Mouse (Mus musculus): ENCODE data around the gene Pdzd7. TPM values are rescaled to one million over a fixed set of nuclear protein-coding genes. Genes with fewer than 3 reads are reported as not detected.

Pdzd7 gene
- polyA plus RNA-seq (2012) = 0.07 and 0.15 TPM in 2 replicates

GRCm38 (mm10) chr19:45045651-45046050 is at the start of gene Pdzd7:
TSS of gene Pdzd7 (minus strand) at chr19:45045717.

DNA sequence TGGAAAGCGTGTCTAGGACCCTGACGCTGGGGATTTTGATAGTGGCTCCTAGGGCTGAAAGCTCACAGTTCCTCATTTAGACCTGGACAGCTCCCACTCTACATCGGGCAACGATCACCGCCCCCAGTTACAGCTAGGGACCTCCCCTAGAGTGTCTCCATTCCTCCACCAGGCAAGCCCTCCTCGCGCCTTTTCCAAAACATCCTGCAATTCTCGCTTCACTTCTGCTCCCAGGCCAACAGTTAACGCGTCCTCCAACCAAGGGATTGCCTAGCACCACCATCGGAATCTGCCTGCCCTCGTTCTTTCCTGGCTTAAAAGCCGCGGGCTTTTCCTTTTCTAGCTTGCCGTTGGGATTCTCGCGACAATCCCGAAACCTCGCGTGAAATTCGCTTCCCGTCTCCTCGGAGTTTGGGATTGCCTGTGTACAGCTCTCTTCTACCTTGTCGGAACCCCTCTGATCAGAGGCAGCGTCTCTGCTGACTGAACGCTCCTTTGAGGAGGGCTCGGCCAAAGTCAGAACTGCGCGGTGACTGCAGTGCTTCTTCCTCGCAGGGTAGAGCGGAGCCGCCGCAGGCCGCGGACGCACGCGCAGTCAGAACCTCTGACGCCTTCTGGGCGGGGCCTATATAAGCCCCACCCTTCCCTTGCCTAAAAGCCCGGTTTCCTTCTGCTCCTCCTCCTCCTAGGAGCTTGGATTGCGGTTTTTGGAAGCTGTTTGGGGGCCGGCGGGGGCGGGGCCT is 29.2 kb upstream of the Pdzd7 start, which contains the start of gene Kazald1:
TSS of gene Kazald1 (plus strand) at position 662 of the 743 bp plus-strand sequence.

DNA sequence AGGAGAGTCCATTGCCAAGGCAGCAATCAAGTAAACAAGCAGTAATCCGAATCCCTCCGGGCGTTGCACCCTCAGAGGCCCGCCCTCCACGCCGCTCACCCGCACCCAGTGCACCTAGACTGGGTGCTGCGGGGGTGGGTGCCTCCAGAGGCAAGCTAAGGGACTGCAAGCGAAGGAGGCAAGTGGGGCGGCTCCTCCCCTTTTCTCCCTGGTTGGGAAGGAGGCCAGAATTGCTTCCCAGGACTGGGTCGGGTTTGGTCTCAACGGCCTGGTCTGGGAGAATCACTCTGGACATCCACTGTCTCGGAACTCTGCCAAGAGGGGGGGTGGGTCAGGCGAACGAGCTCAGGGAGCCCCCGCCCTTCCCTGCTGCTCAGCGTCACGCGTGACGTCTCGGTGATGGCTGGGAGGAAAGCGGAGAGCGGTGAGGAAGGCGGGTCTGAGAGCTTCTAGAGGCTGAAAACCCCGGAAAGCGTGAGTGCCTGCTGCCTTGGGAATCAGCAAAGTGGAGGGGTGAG is 2.0 kb upstream of the Pdzd7 start, which contains the start of gene Sfxn3:
TSS of gene Sfxn3 (plus strand) at position 87 of the 518 bp plus-strand sequence.

DNA sequence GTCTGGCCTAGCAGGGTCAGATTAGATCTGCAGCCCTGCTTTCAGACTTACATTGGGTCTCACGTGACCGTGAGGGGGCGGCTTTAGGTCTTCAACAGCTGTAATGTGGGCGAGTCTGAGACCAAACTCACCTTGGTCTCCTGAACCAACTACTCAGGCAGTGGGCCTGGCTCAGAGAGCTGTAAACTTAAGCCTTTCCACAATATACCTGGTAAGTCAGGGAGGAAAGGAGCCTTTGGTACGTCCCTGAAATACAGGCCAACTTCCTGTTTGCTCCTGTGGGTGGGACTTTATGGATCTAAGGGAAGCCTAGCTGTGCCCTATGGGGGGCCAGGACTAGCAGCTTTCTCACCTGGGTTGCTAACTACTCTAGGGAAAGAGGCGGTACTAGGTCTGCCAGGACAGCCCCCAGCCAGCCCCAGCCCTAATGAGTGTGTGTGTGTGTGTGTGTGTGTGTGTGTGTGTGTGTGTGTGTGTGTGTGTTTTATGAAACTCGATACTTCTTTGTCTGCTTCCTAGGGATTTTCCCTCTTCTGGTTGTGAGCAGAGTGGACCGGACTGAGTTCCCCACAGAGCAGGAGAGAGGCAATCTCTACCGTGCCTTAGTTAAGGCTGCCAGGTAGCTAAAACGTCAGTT is 31.1 kb downstream of the Pdzd7 start, which contains the start of gene Lzts2:
TSS of gene Lzts2 (plus strand) at position 80 of the 637 bp plus-strand sequence.

GRCm38 (mm10) chr19:45005957-45006712 is 39.4 kb downstream of the Pdzd7 start, which contains the start of gene Mrpl43:
TSS of gene Mrpl43 (minus strand) at chr19:45006442.

DNA sequence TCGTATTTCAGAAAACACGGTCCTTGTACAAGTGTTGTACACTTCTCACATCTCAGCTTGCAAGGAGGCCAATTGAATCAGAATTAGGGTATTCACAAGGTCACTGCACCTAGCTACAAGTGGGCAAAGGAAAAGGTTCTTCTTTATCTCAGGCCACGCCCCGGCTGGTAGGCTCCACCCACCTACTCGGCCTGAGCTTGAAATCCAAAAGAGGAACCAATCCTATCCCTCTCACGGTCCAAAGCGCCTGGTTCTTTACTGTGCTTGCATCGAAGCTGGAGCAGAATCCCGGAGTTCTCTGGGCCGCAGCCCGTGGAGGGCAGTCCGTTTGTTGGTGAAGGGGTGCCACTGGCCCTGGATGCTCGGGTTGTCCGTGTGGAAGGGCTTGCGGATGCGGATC is 40.1 kb downstream of the Pdzd7 start, which contains the start of gene Twnk:
TSS of gene Twnk (plus strand) at position 220 of the 400 bp plus-strand sequence.

GRCm38 (mm10) chr19:44988831-44989566 is 56.5 kb downstream of the Pdzd7 start, which contains the start of gene Sema4g:
TSS of gene Sema4g (plus strand) at chr19:44989101.

Other genes starting within 250 kb of the Pdzd7 start
- 30.4 and 31.7 TPM in 2 replicates for gene Slf2, start 114.6 kb downstream of the Pdzd7 start, polyA plus RNA-seq (2012)
- gene Sema4g, start 56.6 kb downstream of the Pdzd7 start, polyA plus RNA-seq (2012) = 0.07 and 0.30 TPM in 2 replicates
- gene Twnk, start 40.1 kb downstream of the Pdzd7 start, polyA plus RNA-seq (2012) = 12.5 and 14.8 TPM in 2 replicates
- gene Mrpl43, start 39.3 kb downstream of the Pdzd7 start, polyA plus RNA-seq (2012) = 80.4 and 80.5 TPM in 2 replicates
- 46.7 and 64.8 TPM in 2 replicates for gene Lzts2, start 31.3 kb downstream of the Pdzd7 start, polyA plus RNA-seq (2012)
- 8.4 and 9.6 TPM in 2 replicates for gene Sfxn3, start 1.8 kb upstream of the Pdzd7 start, polyA plus RNA-seq (2012)
- 0.18 and 0.36 TPM in 2 replicates for gene Kazald1, start 29.5 kb upstream of the Pdzd7 start, polyA plus RNA-seq (2012)
- gene Tlx1, start 105.0 kb upstream of the Pdzd7 start, polyA plus RNA-seq (2012) = 0.05 TPM in 1 of 2 replicates, not detected in the other
- 0.06 and 0.35 TPM in 2 replicates for gene Lbx1, start 190.1 kb upstream of the Pdzd7 start, polyA plus RNA-seq (2012)

Data from megakaryocyte-erythroid progenitor cell, adult 5 weeks (primary cell).